Mouse (Mus musculus) kidney, embryonic 14.5 days (tissue): Measurements from ENCODE around the gene Cdyl2. TPM values are rescaled to one million over a fixed set of nuclear protein-coding genes. Genes with fewer than 3 reads are reported as not detected.
A peak's percentile ranks its signal among the peaks of the same experiment; 100 is the strongest.

Source experiments
- ATAC-seq: fragments of 200-750 bp; cut with Nextera tagmentation; 2 replicates; pipeline ENCODE4 v1.8.0; 2017; ENCODE audit warnings: moderate number of reproducible peaks, mild to moderate bottlenecking, moderate TSS enrichment, moderate library complexity; ENCODE audit not compliant: low FRiP score, low TSS enrichment
- H3K27ac ChIP-seq: fragments of 300-500 bp; sonication (generic); 2 replicates; pipeline ENCODE4 v1.5.1; 2014; ENCODE audit warnings: low read depth, mild to moderate bottlenecking, low read length, moderate library complexity, mixed read lengths
- H3K27me3 ChIP-seq: fragments of 300-500 bp; sonication (generic); 2 replicates; pipeline ENCODE4 v1.6.1; 2014; ENCODE audit warnings: mild to moderate bottlenecking, low read length; ENCODE audit not compliant: control insufficient read depth, insufficient read depth
- H3K36me3 ChIP-seq: fragments of 300-500 bp; sonication (generic); 2 replicates; pipeline ENCODE4 v1.6.1; 2014; ENCODE audit warnings: low read length, mixed read lengths; ENCODE audit not compliant: control insufficient read depth, insufficient read depth
- H3K4me1 ChIP-seq: fragments of 300-500 bp; sonication (generic); 2 replicates; pipeline ENCODE4 v1.6.1; 2014; ENCODE audit warnings: low read length, mixed read lengths; ENCODE audit not compliant: control insufficient read depth, insufficient read depth
- H3K4me2 ChIP-seq: fragments of 300-500 bp; sonication (generic); replicated peaks from 2 replicates; pipeline ENCODE4 v1.6.1; 2014; ENCODE audit warnings: low read depth, mild to moderate bottlenecking, low read length
- H3K4me3 ChIP-seq: fragments of 300-500 bp; sonication (generic); 2 replicates; pipeline ENCODE4 v1.5.1; 2014; ENCODE audit warnings: mild to moderate bottlenecking, low read length
- H3K9ac ChIP-seq: fragments of 300-500 bp; sonication (generic); 2 replicates; pipeline ENCODE4 v1.6.1; 2014; ENCODE audit warnings: low read depth, mild to moderate bottlenecking, low read length, moderate library complexity
- H3K9me3 ChIP-seq: fragments of 300-500 bp; sonication (generic); 2 replicates; pipeline ENCODE4 v1.6.1; 2016; ENCODE audit warnings: low read length; ENCODE audit not compliant: control insufficient read depth
- WGBS: fragments of 180-500 bp; shearing (Covaris S2); extraction: QIAGEN DNeasy Blood & Tissue Kit; methylation state at CpG from one replicate; pipeline ENCODE4 v1.1.7; 2014; 5-methylcytosine and 5-hydroxymethylcytosine counted together
- polyA plus RNA-seq: library from polyadenylated mRNA; unstranded; fragments of >200 nt; fragmentation: Nextera tagmentation; extraction: Ambion mirVana; gene quantifications from 2 replicates; pipeline ENCODE4 v1.2.1, GENCODE M21; 2014

The Cdyl2 gene
- polyA plus RNA-seq: 8.4 and 9.2 TPM in 2 replicates

GRCm38 (mm10) chr8:116732684-116733647, at the start of gene Cdyl2:
TSS of gene Cdyl2 (minus strand) at chr8:116732991.
- Histone ChIP-seq H3K36me3 (no peaks in the 10 kb centered on the region), H3K9me3 (no peaks in the 10 kb centered on the region), H3K27ac (peak within 1 kb of the TSS; percentile 68), H3K9ac (peak within 1 kb of the TSS; percentile 79), H3K4me2 (peak within 1 kb of the TSS; percentile 81), H3K4me1 (no peaks in the 10 kb centered on the region), H3K4me3 (peak within 1 kb of the TSS; percentile 86), H3K27me3 (peaks cover 3% of the 10 kb centered on the region; the same call in 1 of the 2 replicates)
- whole genome bisulfite sequencing: under 1% methylated on average over 105 of the region's 129 CpGs
- ATAC-seq: peak; percentile 89

- H3K4me1 ChIP-seq: no peaks in the 10 kb centered on the region
- ATAC-seq: peak; percentile 66; the same call in 1 of the 2 replicates
- no peaks in the 10 kb centered on the region for H3K9me3 ChIP-seq
- H3K9ac ChIP-seq: no peak overlapping the region
- no peak overlapping the region for H3K4me3 ChIP-seq
- no peak overlapping the region for H3K27ac ChIP-seq
- no peaks in the 10 kb centered on the region for H3K27me3 ChIP-seq
- no peaks in the 10 kb centered on the region for H3K36me3 ChIP-seq
- 13% methylated on average over 8 of the region's 8 CpGs for WGBS
- no peak overlapping the region for H3K4me2 ChIP-seq
Observed at GRCm38 (mm10) chr8:116780594-116780993, 47.8 kb upstream of the Cdyl2 start.

- no peaks in the 10 kb centered on the region for H3K4me1 ChIP-seq
- no peaks in the 10 kb centered on the region for H3K36me3 ChIP-seq
- H3K9ac ChIP-seq: no peak overlapping the region
- no peaks in the 10 kb centered on the region for H3K27me3 ChIP-seq
- H3K4me3 ChIP-seq: no peak overlapping the region
- no peaks in the 10 kb centered on the region for H3K9me3 ChIP-seq
- ATAC-seq: no peak
- no peak overlapping the region for H3K27ac ChIP-seq
- WGBS: 73% methylated on average over 5 of the region's 5 CpGs
- no peak overlapping the region for H3K4me2 ChIP-seq
Observed at GRCm38 (mm10) chr8:116774220-116774619, 41.4 kb upstream of the Cdyl2 start.

- peak; percentile 65; the same call in 1 of the 2 replicates for ATAC-seq
- no peaks in the 10 kb centered on the region for H3K9me3 ChIP-seq
- no peak overlapping the region for H3K4me2 ChIP-seq
- H3K4me1 ChIP-seq: no peaks in the 10 kb centered on the region
- no peak overlapping the region for H3K9ac ChIP-seq
- H3K36me3 ChIP-seq: no peaks in the 10 kb centered on the region
- WGBS: 32% methylated on average over 9 of the region's 9 CpGs
- H3K27me3 ChIP-seq: no peaks in the 10 kb centered on the region
- no peak overlapping the region for H3K4me3 ChIP-seq
- peak overlapping the region; percentile 57; the same call in 1 of the 2 replicates for H3K27ac ChIP-seq
Observed at GRCm38 (mm10) chr8:116772727-116773126, 39.9 kb upstream of the Cdyl2 start.

GRCm38 (mm10) chr8:116771797-116772343, 39.1 kb upstream of the Cdyl2 start:
- WGBS: 51% methylated on average over 7 of the region's 7 CpGs
- no peak overlapping the region for H3K4me2 ChIP-seq
- no peak overlapping the region for H3K9ac ChIP-seq
- no peaks in the 10 kb centered on the region for H3K9me3 ChIP-seq
- no peak overlapping the region for H3K4me3 ChIP-seq
- no peaks in the 10 kb centered on the region for H3K27me3 ChIP-seq
- H3K4me1 ChIP-seq: no peaks in the 10 kb centered on the region
- H3K36me3 ChIP-seq: no peaks in the 10 kb centered on the region
- no peak overlapping the region; the same call in 1 of the 2 replicates for H3K27ac ChIP-seq
- peak; percentile 61; the same call in 1 of the 2 replicates for ATAC-seq

GRCm38 (mm10) chr8:116770756-116771155, 38.0 kb upstream of the Cdyl2 start:
- WGBS: 43% methylated on average over 12 of the region's 12 CpGs
- no peaks in the 10 kb centered on the region for H3K9me3 ChIP-seq
- no peak overlapping the region for H3K9ac ChIP-seq
- no peaks in the 10 kb centered on the region for H3K4me1 ChIP-seq
- no peak overlapping the region for H3K4me3 ChIP-seq
- no peak overlapping the region for H3K4me2 ChIP-seq
- no peaks in the 10 kb centered on the region for H3K36me3 ChIP-seq
- H3K27ac ChIP-seq: no peak overlapping the region
- no peak for ATAC-seq
- no peaks in the 10 kb centered on the region for H3K27me3 ChIP-seq

- H3K36me3 ChIP-seq: no peaks in the 10 kb centered on the region
- ATAC-seq: no peak
- no peak overlapping the region for H3K27ac ChIP-seq
- no peak overlapping the region for H3K9ac ChIP-seq
- no peak overlapping the region for H3K4me2 ChIP-seq
- no peaks in the 10 kb centered on the region for H3K9me3 ChIP-seq
- H3K27me3 ChIP-seq: no peaks in the 10 kb centered on the region
- H3K4me3 ChIP-seq: no peak overlapping the region
- H3K4me1 ChIP-seq: no peaks in the 10 kb centered on the region
- whole genome bisulfite sequencing: 67% methylated on average over 3 of the region's 3 CpGs
Observed at GRCm38 (mm10) chr8:116756174-116756573, 23.4 kb upstream of the Cdyl2 start.

GRCm38 (mm10) chr8:116755557-116755956, 22.8 kb upstream of the Cdyl2 start:
- no peak overlapping the region for H3K4me2 ChIP-seq
- WGBS: 13% methylated on average over 4 of the region's 4 CpGs
- ATAC-seq: no peak
- no peaks in the 10 kb centered on the region for H3K9me3 ChIP-seq
- H3K4me3 ChIP-seq: no peak overlapping the region
- H3K27ac ChIP-seq: no peak overlapping the region
- H3K27me3 ChIP-seq: no peaks in the 10 kb centered on the region
- no peaks in the 10 kb centered on the region for H3K36me3 ChIP-seq
- no peaks in the 10 kb centered on the region for H3K4me1 ChIP-seq
- no peak overlapping the region for H3K9ac ChIP-seq

GRCm38 (mm10) chr8:116740726-116741125, 7.9 kb upstream of the Cdyl2 start:
- H3K27ac ChIP-seq: no peak overlapping the region
- no peaks in the 10 kb centered on the region for H3K36me3 ChIP-seq
- no peak for ATAC-seq
- H3K4me3 ChIP-seq: no peak overlapping the region
- H3K27me3 ChIP-seq: no peaks in the 10 kb centered on the region
- WGBS: 96% methylated on average over 1 of the region's 1 CpGs
- no peaks in the 10 kb centered on the region for H3K4me1 ChIP-seq
- H3K4me2 ChIP-seq: no peak overlapping the region
- H3K9ac ChIP-seq: no peak overlapping the region
- H3K9me3 ChIP-seq: peaks cover 2% of the 10 kb centered on the region; the same call in 1 of the 2 replicates
